Mouse (Mus musculus): Measurements from ENCODE around the gene Zfp423.

Gene Zfp423

DNA sequence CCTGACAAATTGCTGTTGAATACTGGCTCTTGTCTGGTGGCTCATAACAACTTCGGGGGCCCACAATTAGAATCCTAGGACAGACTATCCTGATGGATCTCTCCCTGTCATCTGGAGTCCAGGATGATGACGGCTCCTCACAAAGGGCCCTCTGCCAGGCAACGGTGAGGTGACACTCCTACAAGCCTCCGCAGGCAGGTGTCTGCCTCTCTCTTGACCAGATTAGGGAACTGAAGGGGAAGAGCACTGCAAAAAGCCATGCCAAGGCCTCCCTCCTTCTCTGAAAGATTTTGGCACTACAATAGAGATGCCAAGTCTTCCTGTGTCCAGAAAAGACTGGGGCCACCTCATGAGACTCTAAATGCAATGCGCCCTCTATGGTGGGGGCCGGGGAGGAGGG lies 7.1 kb downstream of the Zfp423 start:
- DNase-seq (ENCODE audit: low read depth in 1 of 2, low spot score in 2 of 2), result no peak

DNA sequence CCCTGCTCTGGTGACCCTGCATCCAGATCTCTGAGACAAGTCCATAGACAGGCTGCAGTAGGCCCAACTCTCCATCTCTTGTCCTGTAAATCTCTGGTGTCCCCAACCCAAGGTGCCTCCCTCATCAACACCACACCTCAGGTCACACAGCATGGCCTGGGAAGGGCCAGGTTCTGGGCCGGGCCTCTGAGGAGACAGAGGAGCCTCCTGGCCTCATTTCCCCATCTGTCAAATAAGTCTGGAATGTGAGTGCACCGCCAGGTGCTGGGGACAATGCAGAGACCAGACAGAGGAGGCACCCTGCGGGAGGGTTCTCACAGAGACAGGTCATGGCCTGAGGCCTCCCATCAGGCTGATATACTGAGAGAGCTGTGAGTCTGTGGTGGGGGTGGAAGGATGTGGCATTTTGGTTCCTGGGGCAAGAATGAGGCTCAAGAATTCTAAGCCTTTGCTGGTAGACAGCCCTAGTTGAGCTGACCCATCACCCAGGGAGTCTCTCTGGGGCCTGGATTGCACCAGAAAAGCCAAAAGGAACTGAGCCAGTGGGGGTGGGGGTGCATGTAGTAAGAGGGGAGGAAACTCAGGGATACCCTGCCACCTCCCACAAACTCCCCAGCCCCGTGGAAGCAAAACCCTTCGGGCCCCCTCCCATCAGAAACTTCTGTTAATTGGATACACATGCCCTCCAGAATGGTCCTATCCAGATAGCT lies 15.0 kb downstream of the Zfp423 start:
- DNase-seq (ENCODE audit: low read depth in 1 of 2, low spot score in 2 of 2), result no peak

DNA sequence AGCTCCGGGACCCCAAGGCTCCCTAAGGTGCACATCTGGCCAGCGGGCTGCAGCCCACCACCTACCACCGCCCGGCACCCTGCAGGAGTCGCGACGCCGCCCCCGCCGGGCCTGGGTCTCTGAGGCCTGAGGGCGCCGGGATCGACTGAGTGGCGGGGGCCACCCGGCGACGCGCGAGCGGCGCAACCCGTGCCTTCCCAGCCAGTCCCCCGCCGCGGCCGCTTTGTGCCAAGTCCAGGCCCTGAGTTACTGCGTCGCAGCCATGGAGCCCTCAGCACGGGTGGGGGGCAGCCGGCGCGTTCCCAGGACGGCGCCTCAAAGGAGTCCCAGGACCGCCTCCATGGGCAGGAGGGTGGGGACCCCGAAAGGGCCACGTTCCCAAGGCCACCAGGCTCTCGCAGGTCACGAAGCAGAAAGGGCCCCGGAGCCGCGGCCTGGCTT lies 15.7 kb downstream of the Zfp423 start:
- no peak for DNase-seq (ENCODE audit: low read depth in 1 of 2, low spot score in 2 of 2)

DNA sequence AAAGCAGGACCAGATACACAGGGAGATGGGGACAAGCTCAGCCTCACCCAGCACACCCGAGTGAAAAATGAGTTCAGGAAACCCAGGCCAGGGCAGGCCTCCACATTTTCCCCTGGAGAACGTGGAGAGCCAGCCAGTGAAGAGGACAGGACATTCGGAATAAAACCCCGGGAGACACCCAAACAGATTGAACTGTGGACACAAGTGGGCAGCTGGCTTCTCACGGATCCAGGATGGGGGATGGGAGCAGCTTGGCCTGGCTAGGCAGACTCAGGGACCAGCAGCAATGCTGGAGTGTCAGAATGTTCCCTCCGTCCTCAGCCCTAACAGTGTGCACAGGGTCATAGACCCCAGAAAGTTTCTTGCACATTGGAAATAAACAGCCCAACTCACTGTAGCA lies 18.7 kb downstream of the Zfp423 start:
- DNase-seq (ENCODE audit: low read depth in 1 of 2, low spot score in 2 of 2), result no peak

DNA sequence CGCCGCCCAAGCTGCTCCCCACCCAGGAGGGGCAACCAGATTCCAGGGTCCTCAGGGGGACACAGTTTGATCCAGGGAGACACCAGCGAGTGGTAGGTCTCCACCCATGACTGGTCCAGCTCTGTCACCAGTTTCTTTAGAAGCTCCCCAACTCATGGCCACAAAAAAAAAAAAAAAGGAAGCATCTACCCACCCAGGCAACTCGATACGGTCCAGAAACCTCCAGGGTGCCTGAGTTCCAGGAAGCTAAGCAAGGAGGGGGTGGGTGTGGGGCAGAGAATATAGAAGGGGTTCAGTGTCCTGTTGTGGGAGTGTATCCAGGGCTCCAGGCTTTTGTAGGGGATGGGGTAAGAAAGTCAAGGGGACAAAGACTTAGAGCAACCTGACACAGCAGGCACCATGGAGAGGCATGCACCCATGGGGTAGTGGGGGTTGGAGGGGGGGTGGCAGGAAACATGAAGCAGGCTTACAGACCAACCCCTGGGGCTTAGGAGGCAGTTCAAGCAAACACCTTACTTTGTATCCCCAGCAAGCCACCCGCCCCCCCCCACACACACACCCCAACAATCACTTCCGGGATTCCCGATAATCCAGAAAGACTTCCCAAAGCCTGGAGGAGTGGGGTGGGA lies 20.0 kb downstream of the Zfp423 start:
- DNase-seq (ENCODE audit: low read depth in 1 of 2, low spot score in 2 of 2), result no peak

DNA sequence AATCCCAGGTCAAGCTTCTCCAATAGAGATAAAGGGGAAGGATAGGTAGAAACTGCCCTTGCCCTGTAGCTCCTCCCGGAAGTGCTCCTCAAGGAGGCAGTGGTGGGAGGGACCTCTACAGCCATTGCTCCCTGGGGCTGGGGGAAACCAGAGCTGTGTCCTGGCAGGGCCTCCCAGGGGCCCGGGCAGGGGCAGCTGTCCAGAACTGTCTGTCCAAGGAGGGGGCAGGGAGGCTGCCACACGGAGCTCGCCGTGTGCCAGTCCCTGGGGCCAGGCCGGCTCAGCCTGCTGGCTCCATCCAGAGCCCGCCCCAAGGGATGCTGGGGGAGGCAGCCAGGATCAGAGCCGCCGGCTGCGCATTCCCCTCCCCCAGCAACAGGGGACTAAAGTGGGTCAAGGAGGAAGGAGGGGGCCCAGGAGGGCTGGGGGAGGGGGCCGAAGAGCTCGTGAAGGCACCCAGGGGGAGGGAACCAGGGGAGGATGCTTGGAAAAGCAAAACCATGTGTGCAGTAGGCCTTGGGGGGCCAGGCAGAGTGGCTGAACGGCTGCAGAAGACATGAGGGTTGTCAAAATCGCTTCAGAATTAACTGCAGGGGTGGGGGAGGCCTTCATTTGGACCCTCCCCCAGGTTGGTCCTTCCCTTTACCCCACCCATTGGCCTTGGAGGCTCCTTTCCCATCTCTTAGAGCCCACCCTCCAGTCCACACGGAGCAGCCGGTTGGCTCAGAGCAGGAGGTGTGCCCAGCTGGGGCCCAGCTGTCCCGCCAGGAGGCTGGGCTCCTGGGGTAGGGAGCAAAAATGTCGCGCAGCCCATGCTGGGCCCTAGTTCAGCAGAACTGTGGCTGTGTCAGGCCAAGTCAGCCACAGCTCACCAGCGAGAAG lies 20.8 kb downstream of the Zfp423 start:
- DNase-seq (ENCODE audit: low read depth in 1 of 2, low spot score in 2 of 2), result no peak

DNA sequence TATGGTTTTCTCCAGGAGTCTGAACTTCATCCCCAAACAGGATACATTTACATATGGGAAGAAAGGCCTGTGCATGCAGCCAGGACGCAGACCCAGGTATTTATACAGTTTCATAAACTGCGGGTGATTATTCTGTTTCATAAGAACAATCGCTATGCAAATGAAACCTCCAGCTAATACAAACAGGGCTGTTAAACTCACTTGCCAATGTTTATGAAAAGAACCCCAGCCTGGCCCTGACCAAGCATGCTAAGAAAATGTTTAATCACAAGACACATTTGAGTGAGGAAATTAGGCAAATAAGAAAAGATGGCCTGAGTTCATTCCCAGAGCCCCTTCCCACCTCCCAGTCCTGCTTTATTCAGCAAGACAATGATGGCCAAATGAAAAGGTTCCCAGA lies 22.2 kb downstream of the Zfp423 start:
- DNase-seq (ENCODE audit: low read depth in 1 of 2, low spot score in 2 of 2), result no peak

DNA sequence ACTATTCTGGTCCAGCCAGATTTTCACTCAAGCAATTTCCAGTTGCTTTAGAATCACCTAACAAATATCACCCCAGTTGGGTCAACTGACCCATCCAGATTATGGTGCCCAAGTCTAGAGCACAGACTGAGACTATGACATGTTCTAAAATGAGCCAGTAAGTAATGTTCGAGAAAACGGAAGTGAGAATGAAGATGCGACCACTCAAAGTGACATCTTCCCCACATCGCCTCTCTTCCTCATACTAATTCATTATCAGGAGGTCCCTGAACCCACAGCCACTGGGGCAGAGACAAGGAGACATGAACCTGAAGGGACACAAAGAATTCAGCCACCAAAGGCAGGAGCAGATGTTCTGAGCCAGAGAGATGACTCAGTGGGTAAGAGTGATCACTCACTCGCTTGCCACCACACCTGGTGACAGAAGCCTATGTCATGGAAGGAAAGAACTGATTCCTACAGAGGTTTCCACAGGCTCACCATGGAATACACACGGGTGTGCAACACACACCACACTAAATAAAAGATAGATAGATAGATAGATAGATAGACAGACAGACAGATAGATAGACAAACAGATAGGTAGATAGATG lies 24.2 kb downstream of the Zfp423 start:
- DNase-seq (ENCODE audit: low read depth in 1 of 2, low spot score in 2 of 2), result no peak

DNA sequence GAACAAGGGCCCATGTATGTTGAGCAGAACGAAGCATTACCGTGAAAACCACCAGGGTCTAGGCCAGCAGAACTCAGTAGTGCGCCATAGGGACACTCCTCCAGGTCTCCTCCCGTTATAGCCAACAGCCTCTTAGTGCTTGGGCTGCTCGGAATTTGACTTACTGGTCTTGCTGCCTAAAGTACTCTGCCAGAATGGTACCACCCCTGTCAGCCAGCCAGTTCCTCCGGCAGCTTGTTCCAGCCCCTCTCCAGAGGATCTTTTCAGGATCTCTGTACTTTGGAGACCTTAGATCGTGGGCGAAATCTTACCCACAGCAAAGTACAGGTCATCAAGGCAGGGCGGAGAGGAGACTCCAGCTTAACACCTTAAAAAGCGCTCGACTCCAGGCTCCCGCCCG lies 25.2 kb downstream of the Zfp423 start:
- DNase-seq (ENCODE audit: low read depth in 1 of 2, low spot score in 2 of 2), result no peak

DNA sequence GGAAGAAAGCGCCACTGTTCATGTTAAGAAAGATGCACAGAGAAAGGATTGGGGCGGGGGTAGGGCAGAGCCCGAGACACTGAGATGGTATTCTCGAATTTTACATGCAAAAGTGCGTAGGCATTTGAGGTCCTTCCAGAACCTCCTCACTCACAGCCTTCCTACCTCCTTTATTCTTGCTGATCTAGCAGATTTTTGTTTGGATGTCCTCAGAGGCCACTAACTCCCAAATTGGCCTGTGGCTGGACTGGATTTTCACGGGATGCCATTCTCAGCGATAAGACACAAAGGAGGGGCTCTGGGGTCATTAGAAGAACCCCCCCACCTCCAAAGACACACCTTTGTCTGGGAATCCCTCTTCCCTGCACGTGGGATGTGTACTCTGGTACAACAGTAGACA lies 25.6 kb downstream of the Zfp423 start:
- DNase-seq (ENCODE audit: low read depth in 1 of 2, low spot score in 2 of 2), result no peak

DNA sequence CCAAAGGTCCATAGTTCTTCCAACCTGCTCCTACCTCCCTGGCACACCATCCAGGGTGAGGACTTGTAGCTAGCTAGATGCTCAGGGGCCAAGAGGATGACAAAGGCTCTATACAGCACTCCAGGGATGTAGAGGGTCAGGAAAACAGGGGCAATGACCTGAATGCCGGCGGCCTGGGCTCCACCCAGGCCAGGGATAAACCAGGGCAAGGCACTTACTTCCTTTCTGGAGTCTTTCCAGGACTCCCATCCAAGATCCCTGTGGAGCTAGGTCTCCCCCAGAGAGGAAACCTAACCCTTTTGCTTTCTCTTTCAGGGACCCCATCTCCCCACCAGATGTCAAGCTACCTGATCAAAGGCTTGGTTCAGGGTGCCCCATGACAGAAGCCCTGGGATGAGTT lies 30.5 kb downstream of the Zfp423 start:
- no peak for DNase-seq (ENCODE audit: low read depth in 1 of 2, low spot score in 2 of 2)

DNA sequence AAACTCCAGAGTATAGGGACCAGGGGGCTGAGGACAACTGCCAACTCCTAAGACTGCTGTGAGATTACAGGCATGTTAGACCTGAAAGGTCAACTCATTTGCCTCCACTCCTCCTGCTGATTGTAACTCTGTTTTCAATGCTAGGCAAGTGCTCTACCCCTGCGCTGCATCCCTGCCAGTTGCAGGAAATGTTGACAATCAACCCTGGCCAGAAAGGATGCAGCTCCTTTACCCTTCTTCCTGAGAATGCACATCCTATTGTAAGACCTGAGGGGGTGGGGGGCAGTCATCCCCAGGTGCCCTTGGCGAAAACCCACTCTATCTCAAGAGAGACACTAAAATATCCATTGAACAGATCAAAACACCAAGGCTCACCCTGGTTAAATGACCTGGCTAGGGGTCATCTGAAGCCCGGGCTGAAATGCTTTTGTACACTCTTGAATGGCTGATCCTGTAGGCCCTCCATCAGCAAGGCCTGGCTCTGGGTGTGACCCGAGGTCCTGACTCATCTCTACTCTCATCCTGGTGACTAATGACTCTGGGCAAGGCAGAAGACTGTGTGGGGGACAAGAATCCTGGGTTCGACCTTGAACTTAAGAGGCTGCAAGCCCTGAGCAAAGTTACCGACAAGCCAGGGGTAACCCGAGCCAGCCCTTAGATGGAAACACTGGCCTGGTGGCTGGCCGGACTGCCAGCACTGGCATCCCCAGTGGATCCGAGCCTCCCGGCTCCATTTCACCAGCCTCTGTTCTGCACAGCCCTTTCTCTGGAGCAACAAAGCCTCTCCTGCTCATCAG lies 32.2 kb downstream of the Zfp423 start:
- no peak for DNase-seq (ENCODE audit: low read depth in 1 of 2, low spot score in 2 of 2)

DNA sequence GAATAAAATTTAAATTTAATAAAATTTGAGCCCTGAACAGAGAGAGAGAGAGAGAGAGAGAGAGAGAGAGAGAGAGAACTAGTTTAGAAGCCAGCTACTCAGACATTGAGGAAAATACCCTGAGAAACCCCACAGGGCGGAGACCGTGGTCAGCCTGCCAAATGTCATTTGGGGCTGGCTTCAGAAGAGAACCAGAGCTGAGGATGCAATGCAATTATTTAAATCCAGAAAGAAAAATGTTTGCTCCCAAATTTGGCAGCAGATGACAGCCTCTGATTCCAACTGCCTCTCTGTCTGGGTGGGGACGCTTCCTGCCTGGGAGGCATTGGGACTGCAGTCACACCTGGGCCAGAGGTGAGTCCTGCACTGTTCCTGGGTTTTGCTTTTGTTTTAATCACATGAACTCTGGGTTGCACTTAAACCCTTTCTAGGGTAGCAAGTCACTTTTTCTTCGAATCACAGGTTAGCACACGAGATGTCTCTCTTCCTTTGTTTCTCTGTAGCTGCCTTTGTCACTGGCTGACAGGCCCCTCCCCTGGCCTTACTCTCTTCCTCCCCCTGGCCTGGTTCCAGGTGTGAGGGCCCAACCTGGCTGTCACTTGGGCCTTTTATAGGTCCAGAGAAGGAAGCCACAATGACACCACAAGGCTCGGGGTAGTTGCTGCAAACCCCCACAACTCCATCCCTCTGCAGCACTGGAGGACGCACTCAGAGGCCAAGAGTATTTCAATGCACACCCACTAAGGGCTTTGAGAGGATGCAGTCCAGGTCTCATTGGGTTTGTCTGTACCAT lies 33.1 kb downstream of the Zfp423 start:
- DNase-seq (ENCODE audit: low read depth in 1 of 2, low spot score in 2 of 2), result no peak

DNA sequence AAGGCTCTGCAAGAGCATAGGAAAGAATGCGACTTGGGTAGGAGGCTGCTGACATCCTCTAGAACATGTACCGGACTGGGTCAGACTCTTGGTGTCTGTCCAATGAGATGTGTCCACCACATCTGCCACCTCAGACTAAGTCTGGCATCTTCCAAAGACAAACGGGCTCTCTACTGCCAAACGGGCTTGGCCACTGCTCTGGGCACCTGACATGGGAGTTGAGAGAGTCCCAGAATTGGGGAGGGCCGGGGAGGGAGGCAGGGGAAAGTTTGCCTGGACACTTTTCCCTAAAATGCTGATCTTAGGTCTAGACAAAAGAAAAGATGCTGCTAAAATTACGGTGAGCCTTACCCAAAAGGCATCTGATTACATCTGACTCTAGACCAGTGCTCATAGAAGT lies 36.5 kb downstream of the Zfp423 start:
- DNase-seq (ENCODE audit: low read depth in 1 of 2, low spot score in 2 of 2), result no peak

DNA sequence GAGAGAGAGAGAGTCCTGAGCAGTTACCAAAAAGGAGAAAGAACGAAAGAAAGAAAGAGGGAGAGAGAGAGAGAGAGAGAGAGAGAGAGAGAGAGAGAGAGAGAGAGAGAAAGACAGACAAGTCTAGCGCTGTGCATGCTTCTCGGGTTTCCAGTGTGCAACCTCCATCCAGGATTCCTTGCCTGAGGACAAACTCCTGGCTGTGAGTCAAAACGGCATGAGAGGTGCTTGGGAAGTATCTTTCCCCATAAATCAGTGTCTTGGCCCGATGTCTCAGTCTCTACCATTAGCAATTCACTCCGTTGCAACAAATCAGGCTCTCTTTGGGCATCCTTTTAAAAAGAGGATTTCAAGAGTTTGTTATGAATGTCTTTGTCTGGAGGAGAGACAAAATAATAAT lies 36.9 kb downstream of the Zfp423 start:
- DNase-seq (ENCODE audit: low read depth in 1 of 2, low spot score in 2 of 2), result no peak

DNA sequence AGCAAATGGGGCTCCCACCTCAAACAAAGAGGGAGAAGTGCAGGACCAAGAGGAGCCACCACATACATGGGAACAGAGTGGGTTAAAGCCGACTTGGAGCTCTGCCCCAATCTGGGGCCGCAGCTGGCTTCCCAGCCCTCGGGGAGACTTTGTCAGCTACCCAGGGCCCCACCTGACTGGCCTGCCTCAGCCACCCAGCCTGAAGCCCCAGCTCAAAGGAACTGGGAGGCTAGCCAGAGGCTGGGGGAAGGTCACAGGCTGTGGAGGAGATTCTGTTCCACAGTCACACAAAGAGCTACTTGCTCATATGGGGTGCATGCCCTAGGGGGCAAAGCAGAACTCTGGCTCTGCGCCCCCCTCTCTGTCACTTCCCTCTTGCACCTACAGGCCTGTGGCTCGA lies 41.4 kb downstream of the Zfp423 start:
- DNase-seq (ENCODE audit: low read depth in 1 of 2, low spot score in 2 of 2), result no peak

DNA sequence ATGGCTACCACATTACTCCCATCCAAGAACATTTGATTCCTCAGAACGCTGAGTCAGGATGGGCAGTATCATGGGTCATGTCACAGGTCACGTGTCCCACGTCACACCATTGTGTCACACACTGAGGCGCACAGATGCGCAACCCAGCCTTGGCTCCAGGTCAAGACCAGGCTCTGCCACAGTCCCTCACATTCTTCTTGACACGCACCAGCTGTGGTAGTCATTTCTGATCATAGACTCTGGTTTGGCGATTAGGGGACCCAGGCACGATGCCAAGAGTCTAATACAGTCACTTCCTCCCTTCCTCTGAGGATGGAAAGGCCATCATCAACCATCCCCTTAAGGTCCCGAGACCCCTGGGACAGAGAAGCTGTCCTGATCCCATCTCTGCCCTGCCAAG lies 43.6 kb downstream of the Zfp423 start:
- DNase-seq (ENCODE audit: low read depth in 1 of 2, low spot score in 2 of 2), result no peak

DNA sequence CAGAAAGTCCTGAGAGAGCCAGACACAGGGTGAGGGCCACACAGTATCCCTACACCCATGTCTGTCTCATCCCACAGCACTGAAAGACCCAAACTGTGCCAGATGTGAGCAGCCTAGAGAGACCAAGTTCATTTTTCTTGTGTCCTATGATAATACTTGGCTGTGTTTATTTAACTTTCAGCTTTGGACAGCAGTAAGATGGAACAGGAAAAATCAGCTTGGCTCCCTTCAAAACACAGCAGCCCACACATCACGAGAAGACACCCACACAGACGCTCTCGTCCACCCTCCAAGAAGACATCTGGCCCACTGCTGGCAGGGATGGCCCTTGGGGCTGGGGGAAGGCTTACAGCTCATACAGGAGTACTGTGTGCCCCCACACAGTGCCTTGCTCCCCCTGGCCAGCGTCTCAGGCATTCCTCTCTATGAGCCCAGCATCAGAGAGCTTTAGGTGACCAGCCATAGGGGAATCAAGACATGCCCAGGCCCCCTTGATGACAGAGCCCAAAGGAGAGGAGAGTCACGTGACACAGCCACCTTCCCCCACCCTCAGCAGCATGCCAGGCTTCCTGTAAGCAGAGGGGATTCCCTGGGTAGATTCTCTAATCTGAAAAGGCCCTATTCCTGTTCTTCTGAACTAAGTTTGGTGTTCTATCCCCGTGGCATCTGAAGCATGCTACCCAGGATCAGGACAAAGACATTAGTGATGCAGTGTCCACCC lies 45.0 kb downstream of the Zfp423 start:
- DNase-seq (ENCODE audit: low read depth in 1 of 2, low spot score in 2 of 2), result no peak

DNA sequence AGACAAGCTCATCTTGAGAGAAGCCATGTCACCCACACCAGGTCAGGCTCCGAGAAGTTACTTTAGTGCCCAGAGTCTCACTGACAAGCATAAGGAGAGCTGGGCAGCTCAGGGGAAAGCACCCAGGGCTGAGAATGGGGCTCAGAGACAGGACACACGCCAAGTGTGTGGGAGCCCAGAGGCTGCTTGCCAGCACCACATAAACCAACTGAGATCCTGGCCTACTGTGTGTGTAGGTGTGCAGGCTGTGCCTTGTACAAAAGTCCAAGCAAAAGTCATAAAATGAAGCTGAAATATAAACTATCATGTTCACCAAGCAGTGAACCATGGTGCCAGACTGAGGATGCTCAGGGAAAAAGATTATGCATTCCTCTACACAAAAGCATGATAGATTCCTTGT lies 50.5 kb downstream of the Zfp423 start:
- DNase-seq (ENCODE audit: low read depth in 1 of 2, low spot score in 2 of 2), result no peak

DNA sequence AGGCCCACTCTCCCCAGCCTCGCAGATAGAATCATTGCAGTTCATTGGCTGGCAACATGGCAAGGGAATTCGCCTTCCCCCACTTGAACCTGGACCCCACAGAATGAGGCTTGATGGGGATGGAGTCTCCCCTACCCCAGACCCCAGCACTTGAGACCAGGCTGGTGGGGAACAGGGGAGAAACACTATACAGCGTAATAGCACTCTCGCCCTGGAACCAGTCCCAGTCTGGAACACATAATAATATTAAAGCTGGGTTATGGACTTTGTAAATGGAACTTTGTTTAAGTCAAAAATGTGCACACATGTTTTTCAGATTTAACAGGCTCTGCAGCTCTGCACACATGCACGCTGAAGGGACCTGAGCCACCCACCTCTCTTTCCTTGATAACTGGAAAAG lies 54.0 kb downstream of the Zfp423 start:
- DNase-seq (ENCODE audit: low read depth in 1 of 2, low spot score in 2 of 2), result no peak

Data from monocyte, adult 2 months (primary cell).